Mouse (Mus musculus): ENCODE results near the gene Aplp1. TPM values are rescaled to one million over a fixed set of nuclear protein-coding genes. Genes with fewer than 3 reads are reported as not detected.

Gene Aplp1
- polyA plus RNA-seq, 1 experiment = 0.29 TPM

DNA sequence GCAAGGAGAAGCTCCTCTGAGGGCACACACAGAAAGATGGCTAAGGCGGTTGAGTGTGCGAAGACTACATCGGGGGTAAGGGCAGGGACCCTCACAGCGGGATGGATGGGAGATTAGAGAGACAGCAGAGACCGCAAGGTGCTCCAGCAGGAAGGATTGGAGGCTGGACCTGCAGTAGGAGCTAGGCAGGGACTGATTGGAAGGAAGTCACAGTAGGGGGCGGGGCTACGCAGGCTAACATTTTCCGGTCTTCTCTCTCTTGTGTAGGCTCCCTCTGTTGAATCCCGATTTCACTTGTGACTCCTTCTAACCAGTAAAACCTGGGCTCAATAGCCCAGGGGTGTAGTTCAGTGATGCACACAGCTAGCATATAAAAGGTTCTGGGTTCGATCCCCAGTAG is 8.5 kb downstream of the Aplp1 start:
- Histone ChIP-seq H3K27me3 (ENCODE audit: control insufficient read depth, insufficient read depth, insufficient read length) (peaks cover 8% of the 10 kb centered on the region), H3ac (ENCODE audit: control insufficient read depth, insufficient read length, low read depth) (no peak overlapping the region), H3K4me3 (ENCODE audit: insufficient read depth, poor library complexity, severe bottlenecking) (no peak overlapping the region), H3K36me3 (ENCODE audit: control insufficient read depth, insufficient read depth) (no peaks in the 10 kb centered on the region), H3K79me3 (ENCODE audit: low read depth) (no peaks in the 10 kb centered on the region), H3K79me2 (ENCODE audit: control insufficient read depth, insufficient read depth) (no peaks in the 10 kb centered on the region)
- no peak for TF ChIP-seq MYOD1 (IDR thresholded peaks at IDR 0.05; ENCODE audit: control insufficient read depth, insufficient read length, low read depth)
- no peak for TF ChIP-seq CTCF (IDR thresholded peaks at IDR 0.05; ENCODE audit: control insufficient read depth, insufficient read depth, insufficient read length)
- no peak for TF ChIP-seq FOSL1 (IDR thresholded peaks at IDR 0.05; ENCODE audit: insufficient read depth, low read length, poor library complexity, severe bottlenecking)
- TF ChIP-seq MYOG (IDR thresholded peaks at IDR 0.05; ENCODE audit: control insufficient read depth, extremely low read depth, insufficient read length) = no peak
- no peak for TF ChIP-seq CEBPB (IDR thresholded peaks at IDR 0.05; ENCODE audit: low read depth)
- TF ChIP-seq USF1 (IDR thresholded peaks at IDR 0.05; ENCODE audit: low read depth) = no peak
- no peak for TF ChIP-seq MAX (IDR thresholded peaks at IDR 0.05)

- H3K27me3 ChIP-seq (ENCODE audit: control insufficient read depth, insufficient read depth, insufficient read length) = peaks cover 8% of the 10 kb centered on the region
- H3K79me3 ChIP-seq (ENCODE audit: low read depth) = no peaks in the 10 kb centered on the region
- H3K79me2 ChIP-seq (ENCODE audit: control insufficient read depth, insufficient read depth) = no peaks in the 10 kb centered on the region
- H3ac ChIP-seq (ENCODE audit: control insufficient read depth, insufficient read length, low read depth) = no peak overlapping the region
- TF ChIP-seq FOSL1 (IDR thresholded peaks at IDR 0.05; ENCODE audit: insufficient read depth, low read length, poor library complexity, severe bottlenecking) (no peak), USF1 (IDR thresholded peaks at IDR 0.05; ENCODE audit: low read depth) (no peak), CEBPB (IDR thresholded peaks at IDR 0.05; ENCODE audit: low read depth) (no peak), CTCF (IDR thresholded peaks at IDR 0.05; ENCODE audit: control insufficient read depth, insufficient read depth, insufficient read length) (no peak), MYOG (IDR thresholded peaks at IDR 0.05; ENCODE audit: control insufficient read depth, extremely low read depth, insufficient read length) (no peak), MYOD1 (IDR thresholded peaks at IDR 0.05; ENCODE audit: control insufficient read depth, insufficient read length, low read depth) (no peak)
- H3K36me3 ChIP-seq (ENCODE audit: control insufficient read depth, insufficient read depth) = no peaks in the 10 kb centered on the region
- H3K4me3 ChIP-seq (ENCODE audit: insufficient read depth, poor library complexity, severe bottlenecking) = no peak overlapping the region
Measured at GRCm38 (mm10) chr7:30435156-30435555, 10.2 kb downstream of the Aplp1 start.

- Histone ChIP-seq H3K4me3 (ENCODE audit: insufficient read depth, poor library complexity, severe bottlenecking) (no peak overlapping the region), H3K79me2 (ENCODE audit: control insufficient read depth, insufficient read depth) (no peaks in the 10 kb centered on the region), H3K36me3 (ENCODE audit: control insufficient read depth, insufficient read depth) (no peaks in the 10 kb centered on the region), H3K27me3 (ENCODE audit: control insufficient read depth, insufficient read depth, insufficient read length) (peaks cover 8% of the 10 kb centered on the region), H3K79me3 (ENCODE audit: low read depth) (no peaks in the 10 kb centered on the region), H3ac (ENCODE audit: control insufficient read depth, insufficient read length, low read depth) (no peak overlapping the region)
- TF ChIP-seq FOSL1 (IDR thresholded peaks at IDR 0.05; ENCODE audit: insufficient read depth, low read length, poor library complexity, severe bottlenecking) (no peak), MAX (IDR thresholded peaks at IDR 0.05) (no peak), MYOD1 (IDR thresholded peaks at IDR 0.05; ENCODE audit: control insufficient read depth, insufficient read length, low read depth) (no peak), CTCF (IDR thresholded peaks at IDR 0.05; ENCODE audit: control insufficient read depth, insufficient read depth, insufficient read length) (no peak), CEBPB (IDR thresholded peaks at IDR 0.05; ENCODE audit: low read depth) (no peak), USF1 (IDR thresholded peaks at IDR 0.05; ENCODE audit: low read depth) (no peak), MYOG (IDR thresholded peaks at IDR 0.05; ENCODE audit: control insufficient read depth, extremely low read depth, insufficient read length) (no peak)
Measured at GRCm38 (mm10) chr7:30434701-30435100, 10.6 kb downstream of the Aplp1 start.

DNA sequence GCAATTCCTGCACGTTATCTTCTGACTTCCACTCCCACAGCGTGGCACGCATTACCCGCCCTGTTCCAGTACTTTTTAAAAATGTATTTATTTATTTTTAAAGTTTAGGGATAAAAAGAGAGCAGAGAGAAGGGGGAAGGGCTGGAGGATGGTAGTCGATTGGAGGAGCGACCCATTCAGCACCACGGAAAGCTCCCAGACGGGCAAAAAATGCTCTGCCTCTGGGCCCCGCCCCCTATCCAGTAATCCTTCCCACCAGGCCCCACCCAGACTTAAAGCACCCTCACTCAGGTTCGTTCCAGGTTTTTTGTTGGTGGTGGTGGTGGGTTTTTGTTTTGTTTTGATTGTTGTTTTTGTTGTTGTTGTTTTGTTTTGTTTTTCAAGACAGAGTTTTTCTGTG is 11.1 kb downstream of the Aplp1 start:
- no peaks in the 10 kb centered on the region for H3K79me2 ChIP-seq (ENCODE audit: control insufficient read depth, insufficient read depth)
- H3K27me3 ChIP-seq (ENCODE audit: control insufficient read depth, insufficient read depth, insufficient read length) = peaks cover 8% of the 10 kb centered on the region
- H3ac ChIP-seq (ENCODE audit: control insufficient read depth, insufficient read length, low read depth) = no peak overlapping the region
- no peaks in the 10 kb centered on the region for H3K36me3 ChIP-seq (ENCODE audit: control insufficient read depth, insufficient read depth)
- H3K4me3 ChIP-seq (ENCODE audit: insufficient read depth, poor library complexity, severe bottlenecking) = no peak overlapping the region
- TF ChIP-seq MYOD1 (IDR thresholded peaks at IDR 0.05; ENCODE audit: control insufficient read depth, insufficient read length, low read depth) = no peak
- H3K79me3 ChIP-seq (ENCODE audit: low read depth) = no peaks in the 10 kb centered on the region

- Histone ChIP-seq H3K4me3 (ENCODE audit: insufficient read depth, poor library complexity, severe bottlenecking) (no peak overlapping the region), H3K27me3 (ENCODE audit: control insufficient read depth, insufficient read depth, insufficient read length) (peaks cover 19% of the 10 kb centered on the region), H3K79me3 (ENCODE audit: low read depth) (no peaks in the 10 kb centered on the region), H3K36me3 (ENCODE audit: control insufficient read depth, insufficient read depth) (no peaks in the 10 kb centered on the region), H3K79me2 (ENCODE audit: control insufficient read depth, insufficient read depth) (no peaks in the 10 kb centered on the region), H3ac (ENCODE audit: control insufficient read depth, insufficient read length, low read depth) (no peak overlapping the region)
- no peak for TF ChIP-seq CEBPB (IDR thresholded peaks at IDR 0.05; ENCODE audit: low read depth)
- peak; percentile 1 for TF ChIP-seq CTCF (IDR thresholded peaks at IDR 0.05; ENCODE audit: control insufficient read depth, insufficient read depth, insufficient read length)
Measured at GRCm38 (mm10) chr7:30431793-30432192, 13.5 kb downstream of the Aplp1 start.

- H3K27me3 ChIP-seq (ENCODE audit: control insufficient read depth, insufficient read depth, insufficient read length) = peaks cover 27% of the 10 kb centered on the region
- H3K4me3 ChIP-seq (ENCODE audit: insufficient read depth, poor library complexity, severe bottlenecking) = no peak overlapping the region
- H3K36me3 ChIP-seq (ENCODE audit: control insufficient read depth, insufficient read depth) = no peaks in the 10 kb centered on the region
- TF ChIP-seq CEBPB (IDR thresholded peaks at IDR 0.05; ENCODE audit: low read depth) = no peak
- no peak for TF ChIP-seq MYOD1 (IDR thresholded peaks at IDR 0.05; ENCODE audit: control insufficient read depth, insufficient read length, low read depth)
- TF ChIP-seq MAX (IDR thresholded peaks at IDR 0.05) = no peak
- peak; percentile 31 for TF ChIP-seq USF1 (IDR thresholded peaks at IDR 0.05; ENCODE audit: low read depth)
- H3ac ChIP-seq (ENCODE audit: control insufficient read depth, insufficient read length, low read depth) = no peak overlapping the region
- no peaks in the 10 kb centered on the region for H3K79me2 ChIP-seq (ENCODE audit: control insufficient read depth, insufficient read depth)
- no peaks in the 10 kb centered on the region for H3K79me3 ChIP-seq (ENCODE audit: low read depth)
Measured at GRCm38 (mm10) chr7:30430191-30430590, 15.1 kb downstream of the Aplp1 start.

All from C2C12 (cell line).